Mouse (Mus musculus): ENCODE data around the gene Ccdc134. TPM values are rescaled to one million over a fixed set of nuclear protein-coding genes. Genes with fewer than 3 reads are reported as not detected.

The Ccdc134 gene
- polyA plus RNA-seq, 1 experiment from 2014 or later = 24.2 TPM

GRCm38 (mm10) chr15:82184183-82184582, 56.5 kb downstream of the Ccdc134 start:
- peak overlapping the region; percentile 24 for H3K27ac ChIP-seq (replicated peaks)

GRCm38 (mm10) chr15:82184656-82185055, 56.9 kb downstream of the Ccdc134 start:
- Histone ChIP-seq H3K36me3 (replicated peaks) (peaks cover 100% of the 10 kb centered on the region), H3K4me3 (no peak overlapping the region), H3K4me1 (no peaks in the 10 kb centered on the region), H3K27me3 (replicated peaks; ENCODE audit: low read depth, poor library complexity, severe bottlenecking) (no peaks in the 10 kb centered on the region), H3K27ac (replicated peaks) (peak overlapping the region; percentile 3; the same call in 1 of the 2 replicates), H3K9me3 (peaks cover 13% of the 10 kb centered on the region)
- WGBS = 88% methylated on average over 10 of the region's 10 CpGs
- no peak for DNase-seq (ENCODE audit: low spot score)

More at GRCm38 (mm10) chr15:82184183-82184582, 56.5 kb downstream of the Ccdc134 start:
- Histone ChIP-seq H3K36me3 (replicated peaks) (peaks cover 100% of the 10 kb centered on the region), H3K9me3 (peaks cover 14% of the 10 kb centered on the region), H3K27me3 (replicated peaks; ENCODE audit: low read depth, poor library complexity, severe bottlenecking) (no peaks in the 10 kb centered on the region), H3K4me3 (no peak overlapping the region), H3K4me1 (no peaks in the 10 kb centered on the region)
- no peak for DNase-seq (ENCODE audit: low spot score)
- 77% methylated on average over 7 of the region's 7 CpGs for WGBS

GRCm38 (mm10) chr15:82185062-82185783, 57.5 kb downstream of the Ccdc134 start:
- Histone ChIP-seq H3K36me3 (replicated peaks) (peaks cover 100% of the 10 kb centered on the region), H3K27ac (replicated peaks) (peak overlapping the region; percentile 3; the same call in 1 of the 2 replicates), H3K4me1 (no peaks in the 10 kb centered on the region), H3K27me3 (replicated peaks; ENCODE audit: low read depth, poor library complexity, severe bottlenecking) (no peaks in the 10 kb centered on the region), H3K9me3 (peaks cover 10% of the 10 kb centered on the region), H3K4me3 (no peak overlapping the region)
- no peak for DNase-seq (ENCODE audit: low spot score)
- WGBS = 92% methylated on average over 14 of the region's 14 CpGs

- Histone ChIP-seq H3K27me3 (replicated peaks; ENCODE audit: low read depth, poor library complexity, severe bottlenecking) (no peaks in the 10 kb centered on the region), H3K4me1 (no peaks in the 10 kb centered on the region), H3K36me3 (replicated peaks) (peaks cover 100% of the 10 kb centered on the region), H3K27ac (replicated peaks) (no peak overlapping the region), H3K4me3 (no peak overlapping the region), H3K9me3 (peaks cover 10% of the 10 kb centered on the region)
- WGBS = 85% methylated on average over 14 of the region's 14 CpGs
- DNase-seq (ENCODE audit: low spot score) = no peak
Measured at GRCm38 (mm10) chr15:82186131-82186530, 58.4 kb downstream of the Ccdc134 start.

GRCm38 (mm10) chr15:82186931-82187330, 59.2 kb downstream of the Ccdc134 start:
- H3K9me3 ChIP-seq = peaks cover 6% of the 10 kb centered on the region
- H3K4me3 ChIP-seq = no peak overlapping the region
- DNase-seq (ENCODE audit: low spot score) = no peak
- peaks cover 100% of the 10 kb centered on the region for H3K36me3 ChIP-seq (replicated peaks)
- H3K4me1 ChIP-seq = no peaks in the 10 kb centered on the region
- WGBS = 92% methylated on average over 5 of the region's 5 CpGs
- no peak overlapping the region for H3K27ac ChIP-seq (replicated peaks)
- no peaks in the 10 kb centered on the region for H3K27me3 ChIP-seq (replicated peaks; ENCODE audit: low read depth, poor library complexity, severe bottlenecking)

GRCm38 (mm10) chr15:82187401-82187800, 59.7 kb downstream of the Ccdc134 start:
- Histone ChIP-seq H3K4me3 (no peak overlapping the region), H3K4me1 (no peaks in the 10 kb centered on the region), H3K27ac (replicated peaks) (no peak overlapping the region), H3K36me3 (replicated peaks) (peaks cover 100% of the 10 kb centered on the region), H3K9me3 (peaks cover 1% of the 10 kb centered on the region), H3K27me3 (replicated peaks; ENCODE audit: low read depth, poor library complexity, severe bottlenecking) (no peaks in the 10 kb centered on the region)
- 87% methylated on average over 4 of the region's 4 CpGs for WGBS
- DNase-seq (ENCODE audit: low spot score) = no peak

- WGBS = 94% methylated on average over 1 of the region's 1 CpGs
- H3K4me3 ChIP-seq = no peak overlapping the region
- H3K36me3 ChIP-seq (replicated peaks) = peaks cover 100% of the 10 kb centered on the region
- H3K4me1 ChIP-seq = no peaks in the 10 kb centered on the region
- H3K27me3 ChIP-seq (replicated peaks; ENCODE audit: low read depth, poor library complexity, severe bottlenecking) = no peaks in the 10 kb centered on the region
- no peak overlapping the region for H3K27ac ChIP-seq (replicated peaks)
- H3K9me3 ChIP-seq = no peaks in the 10 kb centered on the region
- DNase-seq (ENCODE audit: low spot score) = no peak
Measured at GRCm38 (mm10) chr15:82187924-82188323, 60.2 kb downstream of the Ccdc134 start.

- no peaks in the 10 kb centered on the region for H3K9me3 ChIP-seq
- 96% methylated on average over 10 of the region's 10 CpGs for WGBS
- H3K4me3 ChIP-seq = no peak overlapping the region
- peaks cover 100% of the 10 kb centered on the region for H3K36me3 ChIP-seq (replicated peaks)
- H3K27ac ChIP-seq (replicated peaks) = no peak overlapping the region
- H3K4me1 ChIP-seq = no peaks in the 10 kb centered on the region
- H3K27me3 ChIP-seq (replicated peaks; ENCODE audit: low read depth, poor library complexity, severe bottlenecking) = no peaks in the 10 kb centered on the region
- DNase-seq (ENCODE audit: low spot score) = peak; percentile 42
Measured at GRCm38 (mm10) chr15:82188481-82189240, 60.9 kb downstream of the Ccdc134 start.

Other genes with a start within 250 kb of the Ccdc134 start
- gene Polr3h, start 201.7 kb upstream of the Ccdc134 start, polyA plus RNA-seq (2016; fragmentation: Nextera tagmentation; extraction: Ambion mirVana) = 74.3 and 84.5 TPM in 2 replicates
- gene Csdc2, start 191.2 kb upstream of the Ccdc134 start, polyA plus RNA-seq (2016; fragmentation: Nextera tagmentation; extraction: Ambion mirVana) = 8.1 and 8.5 TPM in 2 replicates
- gene Pmm1, start 167.0 kb upstream of the Ccdc134 start, polyA plus RNA-seq (2016; fragmentation: Nextera tagmentation; extraction: Ambion mirVana) = 21.9 and 26.9 TPM in 2 replicates
- not detected in 2 replicates for gene 1700029P11Rik, start 147.4 kb upstream of the Ccdc134 start, polyA plus RNA-seq (2016; fragmentation: Nextera tagmentation; extraction: Ambion mirVana)
- 100 and 104 TPM in 2 replicates for gene Xrcc6, start 140.1 kb upstream of the Ccdc134 start, polyA plus RNA-seq (2016; fragmentation: Nextera tagmentation; extraction: Ambion mirVana)
- 35.7 and 38.8 TPM in 2 replicates for gene Desi1, start 94.1 kb upstream of the Ccdc134 start, polyA plus RNA-seq (2016; fragmentation: Nextera tagmentation; extraction: Ambion mirVana)
- 389 and 393 TPM in 2 replicates for gene Snu13, start 80.3 kb upstream of the Ccdc134 start, polyA plus RNA-seq (2016; fragmentation: Nextera tagmentation; extraction: Ambion mirVana)
- gene 4930407I10Rik, start 68.8 kb upstream of the Ccdc134 start, polyA plus RNA-seq (2016; fragmentation: Nextera tagmentation; extraction: Ambion mirVana) = not detected in 2 replicates
- 0.14 TPM in 1 of 2 replicates, not detected in the other for gene Mei1, start 57.9 kb upstream of the Ccdc134 start, polyA plus RNA-seq (2016; fragmentation: Nextera tagmentation; extraction: Ambion mirVana)
- gene Srebf2, start 19.3 kb downstream of the Ccdc134 start, polyA plus RNA-seq (2016; fragmentation: Nextera tagmentation; extraction: Ambion mirVana) = 172 and 192 TPM in 2 replicates
- gene Shisa8, start 84.9 kb downstream of the Ccdc134 start, polyA plus RNA-seq (2016; fragmentation: Nextera tagmentation; extraction: Ambion mirVana) = 0.35 and 0.38 TPM in 2 replicates
- 0.10 and 0.75 TPM in 2 replicates for gene Tnfrsf13c, start 96.4 kb downstream of the Ccdc134 start, polyA plus RNA-seq (2016; fragmentation: Nextera tagmentation; extraction: Ambion mirVana)
- gene Cenpm, start 116.8 kb downstream of the Ccdc134 start, polyA plus RNA-seq (2016; fragmentation: Nextera tagmentation; extraction: Ambion mirVana) = 81.5 and 82.5 TPM in 2 replicates
- not detected in 2 replicates for gene 1500009C09Rik, start 124.5 kb downstream of the Ccdc134 start, polyA plus RNA-seq (2016; fragmentation: Nextera tagmentation; extraction: Ambion mirVana)
- gene Sept3, start 147.0 kb downstream of the Ccdc134 start, polyA plus RNA-seq (2016; fragmentation: Nextera tagmentation; extraction: Ambion mirVana) = 49.4 and 55.6 TPM in 2 replicates
- gene Wbp2nl, start 171.0 kb downstream of the Ccdc134 start, polyA plus RNA-seq (2016; fragmentation: Nextera tagmentation; extraction: Ambion mirVana) = 0.14 TPM in 1 of 2 replicates, not detected in the other
- 19.2 and 24.0 TPM in 2 replicates for gene Naga, start 211.0 kb downstream of the Ccdc134 start, polyA plus RNA-seq (2016; fragmentation: Nextera tagmentation; extraction: Ambion mirVana)
- 4.9 TPM in 2 replicates for gene Pheta2, start 211.0 kb downstream of the Ccdc134 start, polyA plus RNA-seq (2016; fragmentation: Nextera tagmentation; extraction: Ambion mirVana)
- gene Smdt1, start 211.0 kb downstream of the Ccdc134 start, polyA plus RNA-seq (2016; fragmentation: Nextera tagmentation; extraction: Ambion mirVana) = 212 and 215 TPM in 2 replicates
- gene Ndufa6, start 226.4 kb downstream of the Ccdc134 start, polyA plus RNA-seq (2016; fragmentation: Nextera tagmentation; extraction: Ambion mirVana) = 243 and 256 TPM in 2 replicates

All from embryonic facial prominence, embryonic 10.5 days (tissue).